Mouse (Mus musculus): Measurements from ENCODE around the gene Slc12a4. TPM values are rescaled to one million over a fixed set of nuclear protein-coding genes. Genes with fewer than 3 reads are reported as not detected.
A peak's percentile ranks its signal among the peaks of the same experiment; 100 is the strongest.

Gene Slc12a4
- total and polyA plus RNA-seq, 2 experiments, result 10.8 to 16.0 TPM

DNA sequence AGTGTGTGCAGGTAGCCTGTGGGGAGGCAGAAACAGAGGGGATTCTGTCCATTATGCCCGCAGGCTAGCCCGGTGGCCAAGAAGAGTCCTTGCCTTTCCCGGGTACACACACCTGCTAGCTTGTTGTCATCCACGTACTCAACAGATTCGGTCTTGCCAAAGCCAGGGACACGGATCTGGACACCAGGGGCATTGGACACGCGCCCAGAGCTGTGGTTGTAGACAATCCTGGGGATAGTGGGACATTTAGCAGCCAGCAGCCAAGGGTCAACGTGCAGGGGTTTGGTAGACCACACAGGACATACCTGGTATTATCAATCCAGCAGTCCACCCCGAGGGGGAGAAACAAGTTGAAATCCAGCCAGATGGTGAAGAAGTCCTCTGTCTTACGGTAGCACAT is 23.9 kb downstream of the Slc12a4 start:
- H3K27ac ChIP-seq (replicated peaks; ENCODE audit: insufficient read depth, low read depth, low read length), result peak overlapping the region; percentile 89
- H3K9ac ChIP-seq (ENCODE audit: low read depth, low read length), result peak overlapping the region; percentile 71
- H3K36me3 ChIP-seq (ENCODE audit: control insufficient read depth, insufficient read depth, low read length), result peaks cover 6% of the 10 kb centered on the region; the same call in 1 of the 2 replicates

DNA sequence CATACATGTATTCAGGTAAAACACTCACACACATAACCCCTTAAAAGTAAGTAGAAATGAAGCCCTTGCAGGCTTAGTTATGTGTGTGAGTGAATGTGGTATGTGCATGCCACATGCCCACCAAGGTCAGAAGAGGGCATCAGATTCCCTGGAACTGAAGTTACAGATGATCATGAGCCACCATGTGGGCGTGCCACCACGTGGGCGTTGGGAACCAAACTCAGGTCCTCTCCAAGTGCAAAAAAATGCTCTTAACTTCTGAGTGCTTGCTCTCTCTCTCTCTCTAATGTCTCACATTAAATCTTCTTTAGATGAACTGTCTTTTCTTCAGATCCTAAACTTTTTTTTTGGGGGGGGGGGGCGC is 27.6 kb downstream of the Slc12a4 start, which contains the start of gene Psmb10:
TSS of gene Psmb10 (minus strand) at position 139 of the 364 bp plus-strand sequence.
- peak; percentile 74 for DNase-seq (ENCODE audit: extremely low read depth, low read depth, low spot score)
- WGBS, result under 1% methylated on average over 4 of the region's 4 CpGs

More for the DNA sequence above, 23.9 kb downstream of the Slc12a4 start:
- DNase-seq (ENCODE audit: extremely low read depth, low read depth, low spot score), result peak; percentile 97
- WGBS, result 21% methylated on average over 11 of the region's 11 CpGs
- no peak for TF ChIP-seq POLR2A (IDR thresholded peaks at IDR 0.05; ENCODE audit: extremely low read depth, insufficient read depth, low read length)
- TF ChIP-seq CTCF (IDR thresholded peaks at IDR 0.05; ENCODE audit: low read depth, low read length), result no peak
- H3K4me1 ChIP-seq (ENCODE audit: control insufficient read depth, insufficient read depth, low read length), result peaks cover 10% of the 10 kb centered on the region
- H3K4me3 ChIP-seq (ENCODE audit: insufficient read depth, low read depth, low read length), result peak overlapping the region; percentile 63
- peaks cover 8% of the 10 kb centered on the region; the same call in 1 of the 2 replicates for H3K79me2 ChIP-seq (ENCODE audit: control insufficient read depth, insufficient read depth, low read length)
- no peaks in the 10 kb centered on the region for H3K27me3 ChIP-seq (ENCODE audit: control insufficient read depth, insufficient read depth, low read length)

DNA sequence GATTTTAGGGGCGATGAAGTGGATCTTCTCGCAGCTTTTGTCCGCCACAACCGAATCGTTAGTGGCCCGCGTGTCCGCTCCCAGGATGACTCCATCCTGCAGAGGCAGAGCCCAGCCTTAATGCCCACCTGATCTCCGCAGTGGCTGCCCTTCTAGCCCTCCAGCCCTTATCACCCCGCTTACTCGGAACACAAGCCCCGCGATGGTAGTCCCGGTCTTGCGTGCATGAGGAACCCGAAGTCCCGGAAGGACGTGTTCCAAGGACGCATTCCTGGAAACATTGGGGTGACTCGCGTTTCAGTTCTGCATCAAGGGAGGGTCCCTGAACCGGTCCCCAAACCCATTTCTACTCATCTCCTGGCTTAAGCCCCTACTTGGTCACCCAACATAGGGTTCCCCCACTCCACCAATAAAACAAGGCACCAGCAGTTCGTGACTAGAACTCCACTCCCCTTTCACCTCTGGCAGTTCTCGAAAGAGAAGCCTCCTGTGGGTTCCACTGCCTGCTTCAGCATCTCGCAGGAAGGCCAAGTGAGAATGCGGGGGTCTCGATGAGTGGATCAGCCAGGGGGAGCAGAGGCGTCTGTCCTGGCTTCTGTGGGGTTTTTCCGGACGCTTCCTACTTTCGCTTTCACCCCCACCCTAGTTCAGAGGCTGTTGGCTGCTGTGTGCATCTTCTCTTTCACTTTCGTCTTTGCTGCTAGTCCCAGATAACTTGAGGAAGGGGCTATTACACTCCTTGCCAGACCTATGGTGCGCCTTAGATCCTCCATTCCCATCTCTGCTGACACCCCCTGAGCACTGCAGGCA is 28.2 kb downstream of the Slc12a4 start:
- Histone ChIP-seq H3K79me2 (ENCODE audit: control insufficient read depth, insufficient read depth, low read length) (peaks cover 8% of the 10 kb centered on the region; the same call in 1 of the 2 replicates), H3K4me3 (ENCODE audit: insufficient read depth, low read depth, low read length) (peak overlapping the region; percentile 87), H3K4me1 (ENCODE audit: control insufficient read depth, insufficient read depth, low read length) (peaks cover 8% of the 10 kb centered on the region; the same call in 1 of the 2 replicates), H3K36me3 (ENCODE audit: control insufficient read depth, insufficient read depth, low read length) (peaks cover 6% of the 10 kb centered on the region; the same call in 1 of the 2 replicates), H3K27me3 (ENCODE audit: control insufficient read depth, insufficient read depth, low read length) (no peaks in the 10 kb centered on the region), H3K9ac (ENCODE audit: low read depth, low read length) (peak overlapping the region; percentile 75), H3K27ac (replicated peaks; ENCODE audit: insufficient read depth, low read depth, low read length) (peak overlapping the region; percentile 91)
- TF ChIP-seq CTCF (IDR thresholded peaks at IDR 0.05; ENCODE audit: low read depth, low read length), result no peak
- TF ChIP-seq POLR2A (IDR thresholded peaks at IDR 0.05; ENCODE audit: extremely low read depth, insufficient read depth, low read length), result 0 out of 2 replicates have a peak, but pooled peaks have one; percentile 21
- whole genome bisulfite sequencing, result under 1% methylated on average over 33 of the region's 33 CpGs
- peak; percentile 68 for DNase-seq (ENCODE audit: extremely low read depth, low read depth, low spot score)

More for the DNA sequence above, 27.6 kb downstream of the Slc12a4 start, which contains the start of gene Psmb10:
- Histone ChIP-seq H3K79me2 (ENCODE audit: control insufficient read depth, insufficient read depth, low read length) (peaks cover 8% of the 10 kb centered on the region; the same call in 1 of the 2 replicates), H3K9ac (ENCODE audit: low read depth, low read length) (peak within 1 kb of the TSS; percentile 75), H3K36me3 (ENCODE audit: control insufficient read depth, insufficient read depth, low read length) (peaks cover 6% of the 10 kb centered on the region; the same call in 1 of the 2 replicates), H3K4me1 (ENCODE audit: control insufficient read depth, insufficient read depth, low read length) (peaks cover 8% of the 10 kb centered on the region; the same call in 1 of the 2 replicates), H3K27ac (replicated peaks; ENCODE audit: insufficient read depth, low read depth, low read length) (peak within 1 kb of the TSS; percentile 91), H3K4me3 (ENCODE audit: insufficient read depth, low read depth, low read length) (peak within 1 kb of the TSS; percentile 87), H3K27me3 (ENCODE audit: control insufficient read depth, insufficient read depth, low read length) (no peaks in the 10 kb centered on the region)
- TF ChIP-seq POLR2A (IDR thresholded peaks at IDR 0.05; ENCODE audit: extremely low read depth, insufficient read depth, low read length), result no peak
- 0 out of 2 replicates have a peak, but pooled peaks have one; percentile 14 for TF ChIP-seq CTCF (IDR thresholded peaks at IDR 0.05; ENCODE audit: low read depth, low read length)

DNA sequence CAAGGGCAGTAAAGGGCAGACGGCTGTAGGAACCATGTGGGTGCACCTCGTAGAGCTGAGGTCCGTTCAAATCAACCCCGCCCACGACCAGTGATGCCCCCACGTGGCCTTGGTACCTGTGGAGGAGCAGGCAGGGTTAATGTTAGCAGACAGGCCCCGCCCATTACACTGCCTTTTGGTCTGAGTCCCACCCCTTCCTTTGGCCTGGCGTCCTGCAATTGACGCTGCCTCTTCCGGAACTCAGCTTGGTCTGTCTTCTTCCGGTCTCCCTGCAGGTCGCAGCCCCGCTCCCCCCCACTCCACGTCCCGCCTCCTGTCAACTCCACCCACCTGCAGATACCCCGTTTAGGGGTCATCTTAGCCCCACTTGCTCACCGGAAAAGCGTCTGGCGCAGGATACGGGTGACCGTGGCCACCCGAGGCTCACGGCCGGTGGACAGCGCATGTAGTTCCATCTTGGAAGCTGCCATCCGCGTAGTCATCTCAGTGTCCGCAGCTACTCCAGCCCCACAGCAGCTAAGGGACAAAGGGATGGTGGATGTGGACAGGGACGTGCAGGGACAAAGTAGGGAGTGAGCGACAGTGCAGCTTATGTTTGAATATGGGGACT is 28.9 kb downstream of the Slc12a4 start:
- Histone ChIP-seq H3K9ac (ENCODE audit: low read depth, low read length) (peak overlapping the region; percentile 75), H3K27me3 (ENCODE audit: control insufficient read depth, insufficient read depth, low read length) (no peaks in the 10 kb centered on the region), H3K4me3 (ENCODE audit: insufficient read depth, low read depth, low read length) (peak overlapping the region; percentile 87), H3K79me2 (ENCODE audit: control insufficient read depth, insufficient read depth, low read length) (peaks cover 8% of the 10 kb centered on the region; the same call in 1 of the 2 replicates), H3K4me1 (ENCODE audit: control insufficient read depth, insufficient read depth, low read length) (peaks cover 8% of the 10 kb centered on the region; the same call in 1 of the 2 replicates), H3K27ac (replicated peaks; ENCODE audit: insufficient read depth, low read depth, low read length) (peak overlapping the region; percentile 91), H3K36me3 (ENCODE audit: control insufficient read depth, insufficient read depth, low read length) (peaks cover 6% of the 10 kb centered on the region; the same call in 1 of the 2 replicates)
- DNase-seq (ENCODE audit: extremely low read depth, low read depth, low spot score), result peak; percentile 92
- TF ChIP-seq POLR2A (IDR thresholded peaks at IDR 0.05; ENCODE audit: extremely low read depth, insufficient read depth, low read length) (peak; percentile 82; the same call in 1 of the 2 replicates), CTCF (IDR thresholded peaks at IDR 0.05; ENCODE audit: low read depth, low read length) (0 out of 2 replicates have a peak, but pooled peaks have one; percentile 9)
- WGBS, result under 1% methylated on average over 30 of the region's 30 CpGs

DNA sequence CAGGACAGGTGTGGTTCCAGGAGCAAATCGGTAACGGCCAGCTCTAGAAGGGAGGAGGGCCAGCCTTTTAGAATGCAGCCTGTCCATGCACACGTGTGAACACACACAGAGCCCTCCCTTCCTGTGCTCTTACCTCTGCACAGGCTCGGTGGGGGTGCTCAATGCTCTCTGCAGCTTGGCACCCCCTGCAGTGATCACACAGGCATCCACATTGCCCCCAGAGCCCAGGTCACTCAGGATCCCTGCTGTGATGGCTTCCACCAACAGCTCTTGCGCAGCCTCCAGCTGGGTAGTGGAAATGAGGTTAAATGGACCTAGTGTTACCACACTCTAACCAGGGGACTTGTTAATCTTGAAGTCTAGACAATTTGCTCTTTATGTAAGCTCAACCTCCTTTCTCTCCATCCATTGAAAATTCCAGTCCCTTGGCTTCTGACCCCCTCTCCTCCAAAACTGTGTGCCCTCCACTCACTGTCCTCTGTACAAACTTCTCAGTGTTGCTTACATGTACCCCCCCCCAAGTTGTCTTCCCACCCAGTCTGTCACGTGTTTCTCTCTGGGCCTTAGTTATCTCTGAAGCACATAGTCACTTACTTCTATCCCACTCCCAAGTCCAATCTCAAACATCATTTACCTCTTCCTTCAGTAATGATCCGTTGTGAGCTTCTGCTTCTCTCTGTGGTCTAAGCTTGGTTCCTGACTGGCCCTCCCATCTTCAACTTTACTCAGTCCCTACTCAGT is 29.9 kb downstream of the Slc12a4 start:
- TF ChIP-seq POLR2A (IDR thresholded peaks at IDR 0.05; ENCODE audit: extremely low read depth, insufficient read depth, low read length), result no peak
- Histone ChIP-seq H3K4me3 (ENCODE audit: insufficient read depth, low read depth, low read length) (no peak overlapping the region), H3K9ac (ENCODE audit: low read depth, low read length) (no peak overlapping the region), H3K79me2 (ENCODE audit: control insufficient read depth, insufficient read depth, low read length) (0 out of 2 replicates have a peak, but pooled peaks cover under 1% of the 10 kb centered on the region), H3K27ac (replicated peaks; ENCODE audit: insufficient read depth, low read depth, low read length) (no peak overlapping the region), H3K27me3 (ENCODE audit: control insufficient read depth, insufficient read depth, low read length) (no peaks in the 10 kb centered on the region), H3K4me1 (ENCODE audit: control insufficient read depth, insufficient read depth, low read length) (peaks cover 5% of the 10 kb centered on the region; the same call in 1 of the 2 replicates), H3K36me3 (ENCODE audit: control insufficient read depth, insufficient read depth, low read length) (peaks cover 5% of the 10 kb centered on the region; the same call in 1 of the 2 replicates)
- DNase-seq (ENCODE audit: extremely low read depth, low read depth, low spot score), result no peak
- WGBS, result 49% methylated on average over 7 of the region's 7 CpGs
